Mouse (Mus musculus) myocyte (in vitro differentiated cells): ENCODE measurements at regions not wholly inside any gene's neighbourhood (a gene's known extent, or its start where the extent isn't known, plus 50 kb on each side); places are given as distances from the start of the nearest gene placed in this dataset.

Experiments used
- CEBPB ChIP-seq: IDR thresholded peaks from 2 replicates; pipeline ENCODE4 v1.6.1; 2011; ENCODE audit warnings: mild to moderate bottlenecking, moderate library complexity; ENCODE audit not compliant: poor library complexity, insufficient read depth, severe bottlenecking
- MYOG ChIP-seq, 3 experiments: IDR thresholded peaks; one replicate each; pipeline ENCODE4 v1.6.1; 2011; ENCODE audit warnings: control low read depth in 2 of 3, low read depth in 2 of 3, mild to moderate bottlenecking in 2 of 3; ENCODE audit not compliant: insufficient read length in 2 of 3, control insufficient read depth in 1 of 3, insufficient read depth in 1 of 3
- POLR2A ChIP-seq: IDR thresholded peaks from one replicate; pipeline ENCODE4 v1.6.1; 2011; ENCODE audit warnings: low read depth, mild to moderate bottlenecking, control low read depth, moderate library complexity; ENCODE audit not compliant: insufficient read length

GRCm38 (mm10) chr14:78215491-78215890 is 92.4 kb downstream of the Tnfsf11 start:
- TF ChIP-seq POLR2A (no peak), CEBPB (no peak), MYOG (IDR thresholded peaks at IDR 0.05; ENCODE audit: control insufficient read depth in 1 of 3, insufficient read depth in 1 of 3, insufficient read length in 2 of 3, low read depth in 2 of 3) (no peak)
